Mouse (Mus musculus): ENCODE data around the gene Adam23.

Adam23 gene

GRCm38 (mm10) chr1:63518814-63519213 is 73.1 kb downstream of the Adam23 start:
- DNase-seq (ENCODE audit: low read depth, low spot score): no peak
- Histone ChIP-seq H3K27me3 (ENCODE audit: control insufficient read depth, insufficient read depth, low read length, poor library complexity, severe bottlenecking) (no peaks in the 10 kb centered on the region), H3K36me3 (ENCODE audit: control insufficient read depth, insufficient read depth, low read length, poor library complexity, severe bottlenecking) (no peaks in the 10 kb centered on the region)

GRCm38 (mm10) chr1:63529901-63530300 is 84.2 kb downstream of the Adam23 start:
- no peaks in the 10 kb centered on the region for H3K36me3 ChIP-seq (ENCODE audit: control insufficient read depth, insufficient read depth, low read length, poor library complexity, severe bottlenecking)
- no peaks in the 10 kb centered on the region for H3K27me3 ChIP-seq (ENCODE audit: control insufficient read depth, insufficient read depth, low read length, poor library complexity, severe bottlenecking)
- no peak for DNase-seq (ENCODE audit: low read depth, low spot score)

DNA sequence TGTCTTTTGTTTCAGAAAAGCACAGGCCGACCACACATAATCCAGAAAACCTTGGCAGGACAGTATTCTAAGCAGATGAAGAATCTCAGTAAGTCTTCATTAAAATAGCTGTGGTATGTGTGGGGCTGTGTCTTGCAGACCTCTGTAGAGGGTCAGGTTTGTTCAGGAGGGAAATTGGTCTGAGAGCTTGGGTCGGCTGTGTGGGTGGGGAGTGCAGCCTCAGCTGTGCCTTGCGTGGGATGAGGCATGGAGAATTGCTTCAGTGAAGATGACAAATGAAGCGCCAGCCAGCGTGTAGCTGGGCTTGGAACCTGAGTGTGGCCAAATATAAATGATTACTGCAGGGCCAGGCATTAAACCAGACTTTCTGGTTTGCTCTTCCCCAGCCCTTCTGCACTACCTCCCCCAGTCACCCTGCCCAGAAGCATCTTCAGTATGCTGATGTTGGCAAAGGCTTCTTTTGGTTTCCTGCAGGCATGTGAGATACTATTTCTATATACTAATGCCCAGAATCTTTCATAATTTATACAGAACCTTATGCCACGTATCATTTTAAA is 88.7 kb downstream of the Adam23 start:
- Histone ChIP-seq H3K36me3 (ENCODE audit: control insufficient read depth, insufficient read depth, low read length, poor library complexity, severe bottlenecking) (no peaks in the 10 kb centered on the region), H3K27me3 (ENCODE audit: control insufficient read depth, insufficient read depth, low read length, poor library complexity, severe bottlenecking) (no peaks in the 10 kb centered on the region)
- DNase-seq (ENCODE audit: low read depth, low spot score): no peak

- Histone ChIP-seq H3K36me3 (ENCODE audit: control insufficient read depth, insufficient read depth, low read length, poor library complexity, severe bottlenecking) (no peaks in the 10 kb centered on the region), H3K27me3 (ENCODE audit: control insufficient read depth, insufficient read depth, low read length, poor library complexity, severe bottlenecking) (no peaks in the 10 kb centered on the region)
- DNase-seq (ENCODE audit: low read depth, low spot score): no peak
Measured at GRCm38 (mm10) chr1:63539884-63540613, 94.4 kb downstream of the Adam23 start.

- Histone ChIP-seq H3K36me3 (ENCODE audit: control insufficient read depth, insufficient read depth, low read length, poor library complexity, severe bottlenecking) (no peaks in the 10 kb centered on the region), H3K27me3 (ENCODE audit: control insufficient read depth, insufficient read depth, low read length, poor library complexity, severe bottlenecking) (no peaks in the 10 kb centered on the region)
- no peak for DNase-seq (ENCODE audit: low read depth, low spot score)
Measured at GRCm38 (mm10) chr1:63544122-63544521, 98.4 kb downstream of the Adam23 start.

- no peak for DNase-seq (ENCODE audit: low read depth, low spot score)
- H3K27me3 ChIP-seq (ENCODE audit: control insufficient read depth, insufficient read depth, low read length, poor library complexity, severe bottlenecking): no peaks in the 10 kb centered on the region
- H3K36me3 ChIP-seq (ENCODE audit: control insufficient read depth, insufficient read depth, low read length, poor library complexity, severe bottlenecking): no peaks in the 10 kb centered on the region
Measured at GRCm38 (mm10) chr1:63553039-63553438, 107.3 kb downstream of the Adam23 start.

DNA sequence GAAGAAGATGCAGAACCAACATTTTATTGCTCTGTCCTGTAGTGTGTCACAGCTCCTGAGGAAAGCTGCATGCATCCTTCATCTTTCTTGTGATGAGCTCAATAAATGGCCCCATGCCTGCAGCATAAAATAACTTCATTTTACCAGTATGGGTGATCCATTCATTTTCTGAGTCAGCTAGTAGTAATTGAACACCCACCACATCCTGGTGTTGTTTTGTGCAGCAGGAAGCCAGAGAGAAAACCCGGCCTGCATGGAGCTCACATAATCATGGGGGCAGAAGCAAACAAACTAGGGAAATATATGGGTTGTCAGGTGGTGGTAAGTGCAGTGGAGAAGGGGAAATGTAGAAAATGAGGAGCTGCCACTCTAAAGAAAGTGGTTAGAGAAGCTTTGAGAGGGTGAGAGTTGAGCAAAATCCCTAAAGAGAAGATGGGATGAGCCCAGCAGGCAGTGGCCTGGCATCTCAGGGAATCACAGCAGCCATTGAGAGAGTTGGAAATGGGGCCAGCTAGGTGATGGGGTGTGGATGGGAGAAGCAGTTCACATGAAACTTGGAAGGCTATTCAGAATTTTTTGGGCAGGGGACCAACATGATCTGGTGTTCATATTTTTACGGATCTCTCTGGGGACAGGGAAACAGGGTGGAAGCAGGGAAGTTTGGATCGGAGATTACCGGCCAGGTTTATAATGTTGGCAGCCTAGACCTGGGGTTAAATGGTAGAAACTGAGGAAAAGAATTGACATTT is 116.3 kb downstream of the Adam23 start:
- DNase-seq (ENCODE audit: low read depth, low spot score): no peak
- no peaks in the 10 kb centered on the region for H3K27me3 ChIP-seq (ENCODE audit: control insufficient read depth, insufficient read depth, low read length, poor library complexity, severe bottlenecking)
- no peaks in the 10 kb centered on the region for H3K36me3 ChIP-seq (ENCODE audit: control insufficient read depth, insufficient read depth, low read length, poor library complexity, severe bottlenecking)

DNA sequence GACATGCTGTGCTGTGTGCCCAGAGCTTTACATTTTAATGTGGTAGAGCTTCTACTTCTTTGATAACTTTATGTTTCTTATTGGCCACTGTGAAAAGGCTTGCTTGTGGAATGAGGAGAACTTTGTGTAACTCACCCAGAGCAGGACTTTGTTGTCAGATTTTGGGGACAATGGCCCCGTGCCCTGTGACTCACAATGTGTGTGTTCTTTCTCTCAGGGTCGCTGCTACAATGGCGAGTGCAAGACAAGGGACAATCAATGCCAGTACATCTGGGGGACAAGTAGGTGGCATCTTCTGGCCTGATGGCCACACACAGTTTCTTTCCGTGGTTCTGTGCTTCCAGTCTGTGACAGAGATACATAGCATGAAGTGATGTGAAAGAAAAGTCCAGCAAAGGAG is 118.2 kb downstream of the Adam23 start:
- no peak for DNase-seq (ENCODE audit: low read depth, low spot score)
- no peaks in the 10 kb centered on the region for H3K27me3 ChIP-seq (ENCODE audit: control insufficient read depth, insufficient read depth, low read length, poor library complexity, severe bottlenecking)
- no peaks in the 10 kb centered on the region for H3K36me3 ChIP-seq (ENCODE audit: control insufficient read depth, insufficient read depth, low read length, poor library complexity, severe bottlenecking)

DNA sequence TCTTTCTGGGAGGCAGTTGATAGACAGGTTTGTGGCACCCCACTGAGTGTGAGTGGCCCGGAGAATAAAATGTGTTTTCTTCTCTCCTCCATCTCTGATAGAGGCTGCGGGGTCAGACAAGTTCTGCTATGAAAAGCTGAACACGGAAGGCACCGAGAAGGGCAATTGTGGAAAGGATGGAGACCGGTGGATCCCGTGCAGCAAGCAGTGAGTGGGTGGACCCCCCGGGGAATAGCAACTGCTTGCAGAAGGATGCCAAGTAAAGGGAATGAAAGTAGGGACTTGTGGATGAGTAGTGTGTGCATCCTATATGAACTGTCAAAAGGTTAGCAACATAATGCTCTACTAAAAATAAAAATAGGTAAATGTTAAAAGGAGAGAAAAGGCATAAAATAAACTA is 120.8 kb downstream of the Adam23 start:
- H3K27me3 ChIP-seq (ENCODE audit: control insufficient read depth, insufficient read depth, low read length, poor library complexity, severe bottlenecking): no peaks in the 10 kb centered on the region
- DNase-seq (ENCODE audit: low read depth, low spot score): no peak
- no peaks in the 10 kb centered on the region for H3K36me3 ChIP-seq (ENCODE audit: control insufficient read depth, insufficient read depth, low read length, poor library complexity, severe bottlenecking)

DNA sequence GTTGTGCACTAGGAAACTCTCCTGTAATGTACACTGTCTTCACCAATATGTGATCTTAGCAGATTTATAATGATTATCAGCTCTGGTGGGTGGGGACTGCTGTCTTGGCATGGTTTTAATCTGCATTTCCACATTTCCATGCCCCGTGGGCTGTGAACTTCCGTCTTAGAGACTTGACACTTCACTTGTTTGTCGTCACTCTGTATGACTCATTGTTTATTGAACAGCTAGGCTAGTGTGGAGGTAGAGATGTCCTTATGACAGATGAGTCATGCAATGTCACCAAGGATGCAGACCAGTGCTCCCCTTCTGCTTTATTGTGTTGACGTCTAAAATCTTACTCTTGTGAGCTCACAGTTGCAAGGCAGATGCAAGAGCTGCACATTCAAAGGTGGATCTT is 121.3 kb downstream of the Adam23 start:
- H3K27me3 ChIP-seq (ENCODE audit: control insufficient read depth, insufficient read depth, low read length, poor library complexity, severe bottlenecking): no peaks in the 10 kb centered on the region
- DNase-seq (ENCODE audit: low read depth, low spot score): no peak

GRCm38 (mm10) chr1:63572229-63572628 is 126.5 kb downstream of the Adam23 start:
- H3K36me3 ChIP-seq (ENCODE audit: control insufficient read depth, insufficient read depth, low read length, poor library complexity, severe bottlenecking): no peaks in the 10 kb centered on the region

More for the DNA sequence above, 121.3 kb downstream of the Adam23 start:
- no peaks in the 10 kb centered on the region for H3K36me3 ChIP-seq (ENCODE audit: control insufficient read depth, insufficient read depth, low read length, poor library complexity, severe bottlenecking)

GRCm38 (mm10) chr1:63573432-63573831 is 127.7 kb downstream of the Adam23 start:
- Histone ChIP-seq H3K27me3 (ENCODE audit: control insufficient read depth, insufficient read depth, low read length, poor library complexity, severe bottlenecking) (no peaks in the 10 kb centered on the region), H3K36me3 (ENCODE audit: control insufficient read depth, insufficient read depth, low read length, poor library complexity, severe bottlenecking) (no peaks in the 10 kb centered on the region)
- no peak for DNase-seq (ENCODE audit: low read depth, low spot score)

More at GRCm38 (mm10) chr1:63572229-63572628, 126.5 kb downstream of the Adam23 start:
- DNase-seq (ENCODE audit: low read depth, low spot score): no peak
- no peaks in the 10 kb centered on the region for H3K27me3 ChIP-seq (ENCODE audit: control insufficient read depth, insufficient read depth, low read length, poor library complexity, severe bottlenecking)

DNA sequence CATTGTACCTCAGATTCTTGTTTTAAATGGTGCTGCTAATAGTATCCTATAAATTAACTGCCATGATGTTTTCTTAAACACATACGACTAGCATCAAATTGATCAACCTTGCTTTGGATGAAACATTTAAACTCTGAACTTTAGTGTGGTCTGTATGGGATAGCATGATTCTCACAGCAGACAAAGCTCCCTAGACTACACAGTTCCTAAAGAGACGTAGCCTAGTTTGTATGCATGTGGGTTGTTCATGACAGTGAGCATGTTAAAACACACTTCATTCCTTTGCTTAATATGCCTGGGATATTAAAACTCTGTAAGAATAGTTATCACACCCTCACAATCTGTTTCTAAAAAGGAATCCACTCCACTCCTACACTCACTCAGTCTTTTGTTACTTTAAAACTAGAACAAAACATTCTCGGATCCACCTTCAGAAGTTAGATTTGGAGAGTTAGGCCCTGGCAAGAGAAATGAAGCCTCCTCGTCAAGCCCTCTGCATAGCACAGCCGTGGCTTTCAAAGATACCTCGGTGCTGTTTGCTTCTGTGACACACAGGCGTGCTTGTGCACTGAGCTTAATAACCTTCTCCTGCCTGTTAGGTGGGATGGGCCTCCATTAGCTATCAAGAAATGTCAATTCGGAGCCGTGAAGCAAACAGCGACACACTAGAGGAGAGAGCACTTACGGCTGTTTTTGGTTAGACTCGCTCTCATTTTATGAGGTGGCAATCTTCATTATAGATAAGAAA is 128.3 kb downstream of the Adam23 start:
- DNase-seq (ENCODE audit: low read depth, low spot score): no peak
- Histone ChIP-seq H3K36me3 (ENCODE audit: control insufficient read depth, insufficient read depth, low read length, poor library complexity, severe bottlenecking) (no peaks in the 10 kb centered on the region), H3K27me3 (ENCODE audit: control insufficient read depth, insufficient read depth, low read length, poor library complexity, severe bottlenecking) (no peaks in the 10 kb centered on the region)

- Histone ChIP-seq H3K36me3 (ENCODE audit: control insufficient read depth, insufficient read depth, low read length, poor library complexity, severe bottlenecking) (no peaks in the 10 kb centered on the region), H3K27me3 (ENCODE audit: control insufficient read depth, insufficient read depth, low read length, poor library complexity, severe bottlenecking) (no peaks in the 10 kb centered on the region)
- no peak for DNase-seq (ENCODE audit: low read depth, low spot score)
Measured at GRCm38 (mm10) chr1:63576803-63577202, 131.1 kb downstream of the Adam23 start.

- no peak for DNase-seq (ENCODE audit: low read depth, low spot score)
- Histone ChIP-seq H3K27me3 (ENCODE audit: control insufficient read depth, insufficient read depth, low read length, poor library complexity, severe bottlenecking) (no peaks in the 10 kb centered on the region), H3K36me3 (ENCODE audit: control insufficient read depth, insufficient read depth, low read length, poor library complexity, severe bottlenecking) (no peaks in the 10 kb centered on the region)
Measured at GRCm38 (mm10) chr1:63579153-63579552, 133.5 kb downstream of the Adam23 start.
